Comparison of ENCODE assay signal across 9 mouse cellular contexts in genomic region chr17:56288866-56289265, GRCm38 (mm10). TPM values are rescaled to one million over a fixed set of nuclear protein-coding genes. Genes with fewer than 3 reads are reported as not detected.
DNase-seq lines count a peak whose midpoint lies in the region; ATAC-seq and TF ChIP-seq lines count a peak whose summit lies in the region.
"Had no signal": no experiment of that assay in that cellular context is flagged by ENCODE, and none has a peak within 500 bp of the region (broad histone marks: within the 10 kb centered on the region; RNA-seq: fewer than 3 reads in every experiment).

No protein-coding gene starts in this region.

- H3K9me3 ChIP-seq in kidney, embryonic 14.5 days (ENCODE audit: control insufficient read depth, low read length) = no peaks in the 10 kb centered on the region
- H3K9me3 ChIP-seq in G1E (replicated peaks) = no peaks in the 10 kb centered on the region
- no peaks in the 10 kb centered on the region for H3K9me3 ChIP-seq in forebrain, embryonic 14.5 days (replicated peaks; ENCODE audit: control insufficient read depth, low read length)
- no peaks in the 10 kb centered on the region for H3K9me3 ChIP-seq in liver, embryonic 16.5 days (replicated peaks; ENCODE audit: control insufficient read depth, low read length)

- no peak for DNase-seq in kidney, adult 9 months
- no peak for DNase-seq in G1E (ENCODE audit: low spot score)
- DNase-seq in forebrain, embryonic 14.5 days (ENCODE audit: low spot score) = no peak
- no peak for DNase-seq in frontal cortex, postnatal 14 days (ENCODE audit: low spot score in 2 of 2)
- no peak for DNase-seq in adrenal gland, adult 18-20 months (ENCODE audit: low spot score in 2 of 2)
- no peak for DNase-seq in testis, postnatal 10 days (ENCODE audit: low spot score)

- peak overlapping the region; percentile 91 for H3K27ac ChIP-seq in kidney, embryonic 14.5 days (ENCODE audit: low read depth, low read length)
- H3K27ac ChIP-seq in forebrain, embryonic 14.5 days (ENCODE audit: low read depth, low read length) = peak overlapping the region; percentile 58; the same call in 1 of the 2 replicates
- peak overlapping the region; percentile 90 for H3K27ac ChIP-seq in liver, embryonic 16.5 days (ENCODE audit: low read length)

- H3K36me3 ChIP-seq in kidney, embryonic 14.5 days (ENCODE audit: control insufficient read depth, insufficient read depth, low read length) = peaks cover 30% of the 10 kb centered on the region
- peaks cover 32% of the 10 kb centered on the region for H3K36me3 ChIP-seq in G1E (replicated peaks)
- no peaks in the 10 kb centered on the region for H3K36me3 ChIP-seq in forebrain, embryonic 14.5 days (ENCODE audit: control insufficient read depth, insufficient read depth, low read length)
- H3K36me3 ChIP-seq in liver, embryonic 16.5 days (ENCODE audit: control insufficient read depth, insufficient read depth) = peaks cover 9% of the 10 kb centered on the region

- peak overlapping the region; percentile 57; the same call in 1 of the 2 replicates for H3K9ac ChIP-seq in kidney, embryonic 14.5 days (ENCODE audit: low read depth, low read length)
- H3K9ac ChIP-seq in forebrain, embryonic 14.5 days (ENCODE audit: low read length) = 0 out of 2 replicates have a peak overlapping the region, but pooled peaks have one; percentile 36
- H3K9ac ChIP-seq in liver, embryonic 16.5 days (ENCODE audit: low read depth, low read length) = peak overlapping the region; percentile 54

- peaks cover 28% of the 10 kb centered on the region for H3K4me1 ChIP-seq in kidney, embryonic 14.5 days (ENCODE audit: control insufficient read depth, insufficient read depth, low read length)
- peaks cover 76% of the 10 kb centered on the region for H3K4me1 ChIP-seq in G1E (ENCODE audit: insufficient read depth, low read depth, low read length)
- peaks cover 15% of the 10 kb centered on the region for H3K4me1 ChIP-seq in forebrain, embryonic 14.5 days (ENCODE audit: control insufficient read depth, insufficient read depth, low read length)
- H3K4me1 ChIP-seq in liver, embryonic 16.5 days (ENCODE audit: control insufficient read depth, low read depth, low read length) = peaks cover 60% of the 10 kb centered on the region

- no peak for ATAC-seq in kidney, embryonic 14.5 days (ENCODE audit: low FRiP score, low TSS enrichment)
- no peak for ATAC-seq in G1E (ENCODE audit: extremely low read depth, insufficient number of reproducible peaks, low FRiP score, poor library complexity, severe bottlenecking)
- ATAC-seq in forebrain, embryonic 14.5 days = no peak
- ATAC-seq in liver, embryonic 16.5 days (ENCODE audit: low read depth) = no peak

- no peak for TF ChIP-seq CTCF in G1E (IDR thresholded peaks at IDR 0.05; ENCODE audit: low read depth, low read length)

- WGBS in kidney, embryonic 14.5 days = 40% methylated on average over 3 of the region's 3 CpGs
- WGBS in forebrain, embryonic 14.5 days = 46% methylated on average over 3 of the region's 3 CpGs
- 20% methylated on average over 3 of the region's 3 CpGs for WGBS in liver, embryonic 16.5 days (ENCODE audit: insufficient replicate concordance)

- H3K27me3 ChIP-seq in kidney, embryonic 14.5 days (ENCODE audit: control insufficient read depth, insufficient read depth, low read length) = no peaks in the 10 kb centered on the region
- 0 out of 2 replicates have a peak, but pooled peaks cover 2% of the 10 kb centered on the region for H3K27me3 ChIP-seq in G1E (ENCODE audit: insufficient read depth, low read length)
- no peaks in the 10 kb centered on the region for H3K27me3 ChIP-seq in forebrain, embryonic 14.5 days (replicated peaks; ENCODE audit: control insufficient read depth, insufficient read depth, low read length)
- H3K27me3 ChIP-seq in liver, embryonic 16.5 days (ENCODE audit: control insufficient read depth, insufficient read depth, low read depth, low read length) = no peaks in the 10 kb centered on the region

- H3K4me3 ChIP-seq in kidney, embryonic 14.5 days (ENCODE audit: low read length) = peak overlapping the region; percentile 41
- H3K4me3 ChIP-seq in G1E (ENCODE audit: low read depth, low read length) = peak overlapping the region; percentile 71; the same call in 1 of the 2 replicates
- H3K4me3 ChIP-seq in forebrain, embryonic 14.5 days (ENCODE audit: low read depth, low read length) = no peak overlapping the region
- H3K4me3 ChIP-seq in liver, embryonic 16.5 days (ENCODE audit: low read depth, low read length) = peak overlapping the region; percentile 56

- peak overlapping the region; percentile 63 for H3K4me2 ChIP-seq in kidney, embryonic 14.5 days (replicated peaks; ENCODE audit: low read depth, low read length)
- peak overlapping the region; percentile 49 for H3K4me2 ChIP-seq in forebrain, embryonic 14.5 days (ENCODE audit: low read length)
- H3K4me2 ChIP-seq in liver, embryonic 16.5 days (ENCODE audit: low read depth, low read length) = peak overlapping the region; percentile 70

RNA-seq across cellular contexts. Expression of gene Plin3, which starts 3.8 kb away (rescaled TPM):
- 65.2 and 68.7 TPM in 2 replicates for polyA plus RNA-seq in kidney, embryonic 14.5 days (2014; fragmentation: Nextera tagmentation; extraction: Ambion mirVana)
- 8.1 and 12.3 TPM in 2 replicates for total RNA-seq in G1E (2014; fragmentation: Nextera tagmentation)
- 55.9 and 64.1 TPM in 2 replicates for total RNA-seq in G1E (2017)
- polyA plus RNA-seq in G1E (2012) = 12.2 and 12.7 TPM in 2 replicates
- 15.3 and 17.8 TPM in 2 replicates for polyA plus RNA-seq in forebrain, embryonic 14.5 days (2014; fragmentation: Nextera tagmentation; extraction: Ambion mirVana)
- 35.9 and 37.6 TPM in 2 replicates for polyA plus RNA-seq in liver, embryonic 16.5 days (2015; fragmentation: Nextera tagmentation; extraction: Ambion mirVana)
- total RNA-seq in adrenal gland, adult 18-20 months (2021) = 10 to 100 TPM; 66.0 to 84.7 TPM

RNA-seq across cellular contexts. Expression of gene Arrdc5, which starts 11.2 kb away (rescaled TPM):
- not detected in 2 replicates for polyA plus RNA-seq in kidney, embryonic 14.5 days (2014; fragmentation: Nextera tagmentation; extraction: Ambion mirVana)
- not detected in 2 replicates for total RNA-seq in G1E (2014; fragmentation: Nextera tagmentation)
- not detected in 2 replicates for total RNA-seq in G1E (2017)
- polyA plus RNA-seq in G1E (2012) = not detected in 2 replicates
- not detected in 2 replicates for polyA plus RNA-seq in forebrain, embryonic 14.5 days (2014; fragmentation: Nextera tagmentation; extraction: Ambion mirVana)
- polyA plus RNA-seq in liver, embryonic 16.5 days (2015; fragmentation: Nextera tagmentation; extraction: Ambion mirVana) = not detected in 2 replicates
- total RNA-seq in adrenal gland, adult 18-20 months (2021) = not detected
- total RNA-seq: left cerebral cortex, adult 8-10 months had no signal

RNA-seq across cellular contexts. Expression of gene Ticam1, which starts 12.3 kb away (rescaled TPM):
- 4.1 and 7.2 TPM in 2 replicates for polyA plus RNA-seq in kidney, embryonic 14.5 days (2014; fragmentation: Nextera tagmentation; extraction: Ambion mirVana)
- total RNA-seq in G1E (2014; fragmentation: Nextera tagmentation) (15.2 and 16.2 TPM in 2 replicates), G1E (2017) (4.9 and 5.7 TPM in 2 replicates)
- 7.4 and 8.1 TPM in 2 replicates for polyA plus RNA-seq in G1E (2012)
- 1.5 and 2.2 TPM in 2 replicates for polyA plus RNA-seq in forebrain, embryonic 14.5 days (2014; fragmentation: Nextera tagmentation; extraction: Ambion mirVana)
- polyA plus RNA-seq in liver, embryonic 16.5 days (2015; fragmentation: Nextera tagmentation; extraction: Ambion mirVana) = 3.4 and 4.2 TPM in 2 replicates
- 10 to 100 TPM; 23.1 to 26.7 TPM for total RNA-seq in adrenal gland, adult 18-20 months (2021)

RNA-seq across cellular contexts. Expression of gene Uhrf1, which starts 14.3 kb away (rescaled TPM):
- polyA plus RNA-seq in kidney, embryonic 14.5 days (2014; fragmentation: Nextera tagmentation; extraction: Ambion mirVana) = 104 and 143 TPM in 2 replicates
- total RNA-seq in G1E (2014; fragmentation: Nextera tagmentation) (108 and 118 TPM in 2 replicates), G1E (2017) (173 and 186 TPM in 2 replicates)
- polyA plus RNA-seq in G1E (2012) = 193 and 196 TPM in 2 replicates
- 38.9 and 47.4 TPM in 2 replicates for polyA plus RNA-seq in forebrain, embryonic 14.5 days (2014; fragmentation: Nextera tagmentation; extraction: Ambion mirVana)
- polyA plus RNA-seq in liver, embryonic 16.5 days (2015; fragmentation: Nextera tagmentation; extraction: Ambion mirVana) = 86.0 and 89.7 TPM in 2 replicates
- total RNA-seq in adrenal gland, adult 18-20 months (2021) = 1 to 10 TPM; 1.8 to 3.1 TPM

RNA-seq across cellular contexts. Expression of gene Fem1a, which starts 32.3 kb away (rescaled TPM):
- polyA plus RNA-seq in kidney, embryonic 14.5 days (2014; fragmentation: Nextera tagmentation; extraction: Ambion mirVana) = 10.5 and 14.3 TPM in 2 replicates
- 14.4 and 16.5 TPM in 2 replicates for total RNA-seq in G1E (2014; fragmentation: Nextera tagmentation)
- total RNA-seq in G1E (2017) = 17.8 and 18.9 TPM in 2 replicates
- 20.1 and 20.7 TPM in 2 replicates for polyA plus RNA-seq in G1E (2012)
- 18.0 and 22.0 TPM in 2 replicates for polyA plus RNA-seq in forebrain, embryonic 14.5 days (2014; fragmentation: Nextera tagmentation; extraction: Ambion mirVana)
- polyA plus RNA-seq in liver, embryonic 16.5 days (2015; fragmentation: Nextera tagmentation; extraction: Ambion mirVana) = 5.2 and 5.7 TPM in 2 replicates
- 10 to 100 TPM; 29.2 to 30.2 TPM for total RNA-seq in adrenal gland, adult 18-20 months (2021)
